Mouse (Mus musculus): Measurements from ENCODE around the gene Gm17727. TPM values are rescaled to one million over a fixed set of nuclear protein-coding genes. Genes with fewer than 3 reads are reported as not detected.

The Gm17727 gene
- not detected for polyA plus RNA-seq (2017; shearing (Covaris generic))

DNA sequence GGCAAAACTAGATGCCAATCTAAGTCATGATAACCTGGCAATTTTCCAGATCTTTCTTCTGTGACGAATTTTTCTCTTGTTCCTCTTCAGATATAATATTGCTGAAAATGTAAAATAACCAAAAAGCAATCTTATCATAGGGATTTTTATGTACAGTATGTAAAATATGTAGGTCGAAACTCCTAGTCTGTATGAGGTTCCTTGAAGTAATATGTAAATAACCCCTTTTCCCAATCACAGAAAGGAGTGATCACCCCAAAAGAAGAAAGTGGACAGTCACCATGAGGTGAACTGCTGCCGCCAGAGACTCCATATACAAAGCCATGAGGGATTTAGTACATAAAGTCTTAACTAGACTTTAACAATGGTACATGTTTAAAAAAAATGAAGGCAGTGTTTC, at the start of gene Gm17727:
Gene Gm17727 (minus strand): TSS at position 101 of the 400 bp plus-strand sequence.

DNA sequence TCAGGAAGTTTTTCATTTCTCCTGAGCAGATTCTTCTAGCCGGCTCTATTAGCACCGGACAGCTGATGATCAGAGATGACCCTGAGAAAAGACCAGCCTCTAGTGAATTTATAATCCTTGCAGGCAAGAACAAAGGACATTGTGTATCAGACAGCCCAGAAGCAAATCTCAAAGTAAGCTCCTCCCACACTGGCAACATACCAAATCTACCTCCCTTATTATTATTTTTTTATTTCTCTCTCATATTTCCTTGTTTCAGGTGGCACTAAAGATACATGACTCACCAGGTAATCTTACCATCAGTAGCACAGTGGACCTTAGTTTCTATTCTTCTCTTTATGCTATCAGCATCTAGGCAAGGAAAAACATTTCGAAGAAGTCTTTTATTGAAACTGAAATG, 12.1 kb upstream of the Gm17727 start, which contains the start of the genes Gm27235 and D730048I06Rik:
Gene Gm27235 (minus strand): TSS at position 101 of the 400 bp plus-strand sequence.
Gene D730048I06Rik (minus strand): TSS at position 112 of the 400 bp plus-strand sequence.

GRCm38 (mm10) chr9:35740749-35741148, 37.2 kb downstream of the Gm17727 start, which contains the start of gene Gm17677:
Gene Gm17677 (plus strand): TSS chr9:35741049.

Other genes starting within 250 kb of the Gm17727 start
- gene Ddx25, start 219.6 kb downstream of the Gm17727 start, polyA plus RNA-seq (2017; shearing (Covaris generic)), result under 1 TPM; 0.05 to 0.12 TPM
- 10 to 100 TPM; 30.7 to 48.0 TPM for gene Pus3, start 219.5 kb downstream of the Gm17727 start, polyA plus RNA-seq (2017; shearing (Covaris generic))
- gene Pate2, start 207.8 kb downstream of the Gm17727 start, polyA plus RNA-seq (2017; shearing (Covaris generic)), result under 1 TPM in 1 of 2 experiments, not detected in 1; 0.84 TPM
- gene Hyls1, start 207.7 kb downstream of the Gm17727 start, polyA plus RNA-seq (2017; shearing (Covaris generic)), result 1 to 10 TPM; 6.0 to 7.5 TPM
- gene Pate4, start 166.2 kb downstream of the Gm17727 start, polyA plus RNA-seq (2017; shearing (Covaris generic)), result under 1 TPM in 1 of 2 experiments, not detected in 1; 0.14 TPM
- under 1 TPM in 1 of 2 experiments, not detected in 1; 0.56 TPM for gene Pate3, start 129.9 kb downstream of the Gm17727 start, polyA plus RNA-seq (2017; shearing (Covaris generic))
- gene Pate1, start 90.7 kb downstream of the Gm17727 start, polyA plus RNA-seq (2017; shearing (Covaris generic)), result 1 to 10 TPM in 1 of 2 experiments, under 1 TPM in 1; 0.10 to 2.0 TPM
- not detected for gene Gm17677, start 37.1 kb downstream of the Gm17727 start, polyA plus RNA-seq (2017; shearing (Covaris generic))
- not detected for gene Gm27235, start 12.0 kb upstream of the Gm17727 start, polyA plus RNA-seq (2017; shearing (Covaris generic))
- gene D730048I06Rik, start 12.0 kb upstream of the Gm17727 start, polyA plus RNA-seq (2017; shearing (Covaris generic)), result not detected
- gene 9230110F15Rik, start 66.0 kb upstream of the Gm17727 start, polyA plus RNA-seq (2017; shearing (Covaris generic)), result not detected
- not detected for gene 9230113P08Rik, start 130.3 kb upstream of the Gm17727 start, polyA plus RNA-seq (2017; shearing (Covaris generic))

Data from inflammation-experienced regulatory T-cells (primary cell).